ENCODE assay signal across 14 mouse cellular contexts in genomic region chrX:6475177-6475576, GRCm38 (mm10).
DNase-seq lines count a peak whose midpoint lies in the region; ATAC-seq and TF ChIP-seq lines count a peak whose summit lies in the region.
"Had no signal": no experiment of that assay in that cellular context is flagged by ENCODE, and none has a peak within 500 bp of the region (broad histone marks: within the 10 kb centered on the region; RNA-seq: fewer than 3 reads in every experiment).

No protein-coding gene starts in this region.

- H3K9ac ChIP-seq in heart, adult 2 months (ENCODE audit: low read depth, low read length), result no peak overlapping the region
- H3K9ac ChIP-seq in liver, adult 2 months (ENCODE audit: low read depth, low read length), result no peak overlapping the region
- H3K9ac ChIP-seq in liver, embryonic 12.5 days, result no peak overlapping the region
- H3K9ac ChIP-seq: limb, embryonic 15.5 days; midbrain, embryonic 12.5 days; neural tube, embryonic 15.5 days; stomach, embryonic 15.5 days had no signal

- no peak for DNase-seq in heart, adult 2 months
- no peak for DNase-seq in heart, embryonic 10.5 days (ENCODE audit: low spot score)
- peak; percentile 0 for DNase-seq in liver, adult 2 months (ENCODE audit: extremely low read depth, low read depth, low spot score)
- peak; percentile 66 for DNase-seq in NIH3T3 (ENCODE audit: low read depth)
- no peak for DNase-seq in thymus, postnatal 4 days
- DNase-seq in adrenal gland, postnatal 10 days, result no peak
- DNase-seq: cerebellum, adult 11-12 months had no signal

- H3K4me2 ChIP-seq in liver, embryonic 12.5 days, result no peak overlapping the region
- H3K4me2 ChIP-seq: limb, embryonic 15.5 days; midbrain, embryonic 12.5 days; neural tube, embryonic 15.5 days; stomach, embryonic 15.5 days had no signal

- no peaks in the 10 kb centered on the region for H3K4me1 ChIP-seq in heart, adult 2 months (ENCODE audit: control insufficient read depth, insufficient read depth, low read length)
- H3K4me1 ChIP-seq in heart, embryonic 10.5 days, result no peaks in the 10 kb centered on the region
- H3K4me1 ChIP-seq in liver, adult 2 months (ENCODE audit: control insufficient read depth, insufficient read depth, low read length), result no peaks in the 10 kb centered on the region
- H3K4me1 ChIP-seq in liver, embryonic 12.5 days, result no peaks in the 10 kb centered on the region
- no peaks in the 10 kb centered on the region for H3K4me1 ChIP-seq in cortical plate, adult 2 months (ENCODE audit: control insufficient read depth, insufficient read depth, low read length)
- H3K4me1 ChIP-seq: limb, embryonic 15.5 days; midbrain, embryonic 12.5 days; neural tube, embryonic 15.5 days; stomach, embryonic 15.5 days had no signal

- WGBS in heart, adult 2 months, result 14% methylated on average over 1 of the region's 1 CpGs
- WGBS in heart, embryonic 10.5 days, result 23% methylated on average over 1 of the region's 1 CpGs
- 19% methylated on average over 1 of the region's 1 CpGs for WGBS in liver, adult 2 months
- WGBS in liver, embryonic 12.5 days (ENCODE audit: insufficient replicate concordance), result 26% methylated on average over 1 of the region's 1 CpGs

- TF ChIP-seq POLR2A in heart, adult 2 months (IDR thresholded peaks at IDR 0.05; ENCODE audit: insufficient read depth, low read depth, low read length), result no peak
- TF ChIP-seq POLR2A in liver, adult 2 months (IDR thresholded peaks at IDR 0.05; ENCODE audit: extremely low read depth, insufficient read depth, low read length), result no peak
- TF ChIP-seq POLR2A in cortical plate, adult 2 months (IDR thresholded peaks at IDR 0.05; ENCODE audit: extremely low read depth, insufficient read depth, low read length), result no peak

- H3K4me3 ChIP-seq in heart, adult 2 months, result no peak overlapping the region
- no peak overlapping the region for H3K4me3 ChIP-seq in heart, embryonic 10.5 days
- H3K4me3 ChIP-seq in liver, adult 2 months (ENCODE audit: insufficient read depth, low read depth, low read length), result no peak overlapping the region
- no peak overlapping the region for H3K4me3 ChIP-seq in liver, embryonic 12.5 days
- H3K4me3 ChIP-seq in cortical plate, adult 2 months (ENCODE audit: insufficient read depth, low read length), result no peak overlapping the region
- H3K4me3 ChIP-seq: limb, embryonic 15.5 days; midbrain, embryonic 12.5 days; neural tube, embryonic 15.5 days; stomach, embryonic 15.5 days had no signal

- no peak for TF ChIP-seq EP300 in heart, adult 2 months (IDR thresholded peaks at IDR 0.05; ENCODE audit: insufficient read depth, low read depth, low read length)

- no peak overlapping the region for H3K27ac ChIP-seq in heart, adult 2 months
- no peak overlapping the region for H3K27ac ChIP-seq in heart, embryonic 10.5 days
- no peak overlapping the region for H3K27ac ChIP-seq in liver, adult 2 months (replicated peaks; ENCODE audit: insufficient read depth, low read depth, low read length)
- H3K27ac ChIP-seq in liver, embryonic 12.5 days, result no peak overlapping the region
- no peak overlapping the region for H3K27ac ChIP-seq in cortical plate, adult 2 months (ENCODE audit: insufficient read depth, low read length)
- H3K27ac ChIP-seq: limb, embryonic 15.5 days; midbrain, embryonic 12.5 days; neural tube, embryonic 15.5 days; stomach, embryonic 15.5 days had no signal

- H3K9me3 ChIP-seq in heart, embryonic 10.5 days, result no peaks in the 10 kb centered on the region
- H3K9me3 ChIP-seq in liver, embryonic 12.5 days (replicated peaks), result no peaks in the 10 kb centered on the region
- H3K9me3 ChIP-seq: limb, embryonic 15.5 days; midbrain, embryonic 12.5 days; neural tube, embryonic 15.5 days; stomach, embryonic 15.5 days had no signal

- H3K79me2 ChIP-seq in heart, adult 2 months (replicated peaks; ENCODE audit: control insufficient read depth, insufficient read depth, low read length), result no peaks in the 10 kb centered on the region
- H3K79me2 ChIP-seq in liver, adult 2 months (ENCODE audit: control insufficient read depth, insufficient read depth, low read length), result no peaks in the 10 kb centered on the region

- intact Hi-C loops in heart, adult 2 months (cut with DNase I), result loop anchor here (1.0 to 2.0 kb wide), 2 partner anchors 150 to 214 kb away; no protein-coding TSS in a partner anchor

- no peak for ATAC-seq in liver, embryonic 12.5 days
- ATAC-seq: intestine, embryonic 16.5 days had no signal

- TF ChIP-seq CTCF in heart, adult 2 months (IDR thresholded peaks at IDR 0.05), result peak; percentile 77
- 0 out of 2 replicates have a peak, but pooled peaks have one; percentile 5 for TF ChIP-seq CTCF in liver, adult 2 months (IDR thresholded peaks at IDR 0.05; ENCODE audit: low read depth, low read length)
- 0 out of 2 replicates have a peak, but pooled peaks have one; percentile 10 for TF ChIP-seq CTCF in cortical plate, adult 2 months (IDR thresholded peaks at IDR 0.05; ENCODE audit: extremely low read depth, insufficient read depth, low read length)

- no peaks in the 10 kb centered on the region for H3K36me3 ChIP-seq in heart, adult 2 months (ENCODE audit: control insufficient read depth, insufficient read depth, low read length)
- H3K36me3 ChIP-seq in heart, embryonic 10.5 days, result no peaks in the 10 kb centered on the region
- no peaks in the 10 kb centered on the region for H3K36me3 ChIP-seq in liver, adult 2 months (ENCODE audit: control insufficient read depth, insufficient read depth, low read length)
- H3K36me3 ChIP-seq in liver, embryonic 12.5 days, result no peaks in the 10 kb centered on the region
- H3K36me3 ChIP-seq: limb, embryonic 15.5 days; midbrain, embryonic 12.5 days; neural tube, embryonic 15.5 days; stomach, embryonic 15.5 days had no signal

- no peaks in the 10 kb centered on the region for H3K27me3 ChIP-seq in heart, adult 2 months (ENCODE audit: control insufficient read depth, insufficient read depth, low read length)
- no peaks in the 10 kb centered on the region for H3K27me3 ChIP-seq in heart, embryonic 10.5 days (ENCODE audit: insufficient read depth, poor library complexity, severe bottlenecking)
- no peaks in the 10 kb centered on the region for H3K27me3 ChIP-seq in liver, adult 2 months (ENCODE audit: control insufficient read depth, insufficient read depth, low read length)
- H3K27me3 ChIP-seq in liver, embryonic 12.5 days (replicated peaks), result no peaks in the 10 kb centered on the region
- H3K27me3 ChIP-seq: limb, embryonic 15.5 days; midbrain, embryonic 12.5 days; neural tube, embryonic 15.5 days; stomach, embryonic 15.5 days had no signal

Comparison
In these comparisons a context has a peak if more than half of its experiments do, and no peak if none do; other contexts are left out.
1. DNase-seq: peak in liver, adult 2 months (single experiment) and NIH3T3 (single experiment); none in heart, adult 2 months (0 of 2), heart, embryonic 10.5 days (single experiment), thymus, postnatal 4 days (single experiment) and adrenal gland, postnatal 10 days (single experiment).
2. CTCF ChIP-seq: peak in every context shown above with its lines; median percentile 77 in heart, adult 2 months; 10 in cortical plate, adult 2 months; 5 in liver, adult 2 months.